Comparison of ENCODE assay signal across 9 mouse cellular contexts in the genomic region with DNA sequence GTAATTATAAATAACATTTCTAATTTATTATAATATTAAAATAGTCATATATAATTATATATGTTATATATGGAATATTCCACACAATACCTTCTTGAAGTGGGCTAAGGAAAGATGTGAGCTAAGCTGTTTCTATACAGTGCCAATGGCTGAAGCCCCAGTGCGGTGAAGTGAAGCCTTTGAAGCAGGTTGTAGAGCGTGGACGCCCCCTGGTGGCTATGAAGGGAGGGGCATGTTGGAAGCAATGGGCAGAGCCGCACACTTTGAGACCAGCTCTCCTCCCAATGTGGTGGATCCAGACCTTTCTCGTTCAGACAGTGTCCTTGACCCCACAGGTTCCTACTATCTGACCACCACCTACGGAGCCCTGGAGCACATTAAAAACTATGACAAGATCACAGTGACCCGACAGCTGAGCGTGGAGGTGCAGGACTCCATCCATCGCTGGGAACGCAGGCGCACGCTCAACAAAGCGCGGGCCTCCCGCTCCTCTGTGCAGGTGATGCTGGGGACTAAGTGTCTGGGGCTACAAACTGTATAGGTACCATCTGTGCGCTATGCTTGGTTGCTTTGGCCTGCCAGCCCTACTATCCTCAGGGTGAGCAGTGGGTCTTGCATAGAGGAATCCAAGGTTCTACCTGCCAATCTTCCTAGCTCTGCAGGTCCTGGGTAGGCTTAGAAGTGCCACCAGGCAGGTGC. TPM values are rescaled to one million over a fixed set of nuclear protein-coding genes. Genes with fewer than 3 reads are reported as not detected.
DNase-seq lines count a peak whose midpoint lies in the region; ATAC-seq and TF ChIP-seq lines count a peak whose summit lies in the region.
"Had no signal": no experiment of that assay in that cellular context is flagged by ENCODE, and none has a peak within 500 bp of the region (broad histone marks: within the 10 kb centered on the region; RNA-seq: fewer than 3 reads in every experiment).

No protein-coding gene starts in this region.

- no peaks in the 10 kb centered on the region for H3K27me3 ChIP-seq in CH12.LX (replicated peaks)
- no peaks in the 10 kb centered on the region for H3K27me3 ChIP-seq in forebrain, embryonic 11.5 days (ENCODE audit: control insufficient read depth, insufficient read depth, low read length)
- H3K27me3 ChIP-seq in liver, embryonic 16.5 days (ENCODE audit: control insufficient read depth, insufficient read depth, low read depth, low read length): no peaks in the 10 kb centered on the region
- no peaks in the 10 kb centered on the region for H3K27me3 ChIP-seq in neural tube, embryonic 14.5 days (ENCODE audit: control insufficient read depth, insufficient read depth, low read length)

- no peak overlapping the region for H3K27ac ChIP-seq in CH12.LX (ENCODE audit: insufficient read depth, low read depth)
- H3K27ac ChIP-seq in forebrain, embryonic 11.5 days (ENCODE audit: low read depth, low read length): no peak overlapping the region
- H3K27ac ChIP-seq in liver, embryonic 16.5 days (ENCODE audit: low read length): no peak overlapping the region
- no peak overlapping the region for H3K27ac ChIP-seq in neural tube, embryonic 14.5 days (ENCODE audit: low read depth, low read length)

- in situ Hi-C loops in CH12.LX (cut with MboI; ENCODE audit: low pct_ligation_motif_present, low pct_unique_long_range_greater_than_20kb, low sequenced_read_pairs): loop anchor here (10.0 kb wide), 2 partner anchors 53 to 403 kb away; no protein-coding TSS in a partner anchor

- no peak overlapping the region for H3K9ac ChIP-seq in CH12.LX (ENCODE audit: insufficient read depth, low read depth)
- no peak overlapping the region for H3K9ac ChIP-seq in forebrain, embryonic 11.5 days (ENCODE audit: low read length)
- H3K9ac ChIP-seq in liver, embryonic 16.5 days (ENCODE audit: low read depth, low read length): no peak overlapping the region
- H3K9ac ChIP-seq in neural tube, embryonic 14.5 days (replicated peaks; ENCODE audit: low read depth, low read length): no peak overlapping the region

- H3K4me1 ChIP-seq in CH12.LX (ENCODE audit: control insufficient read depth in 1 of 2, insufficient read depth in 2 of 2): peaks cover 16 to 21% of the 10 kb centered on the region in 2 experiments
- H3K4me1 ChIP-seq in forebrain, embryonic 11.5 days (replicated peaks; ENCODE audit: control insufficient read depth, insufficient read depth, low read length): no peaks in the 10 kb centered on the region
- H3K4me1 ChIP-seq in liver, embryonic 16.5 days (ENCODE audit: control insufficient read depth, low read depth, low read length): no peaks in the 10 kb centered on the region
- H3K4me1 ChIP-seq in neural tube, embryonic 14.5 days (ENCODE audit: control insufficient read depth, insufficient read depth, low read length): no peaks in the 10 kb centered on the region

- no peaks in the 10 kb centered on the region for H3K79me2 ChIP-seq in CH12.LX (replicated peaks; ENCODE audit: control insufficient read depth, extremely low read depth, insufficient read depth, poor library complexity, severe bottlenecking)

- 0 out of 2 replicates have a peak, but pooled peaks have one; percentile 31 for TF ChIP-seq POLR2A in CH12.LX (IDR thresholded peaks at IDR 0.05; ENCODE audit: low read depth, low read length)

- DNase-seq in CH12.LX (ENCODE audit: extremely low read depth): peak; percentile 84
- peak; percentile 77 for DNase-seq in c-Kit-positive CD71-negative TER-119-negative erythroid progenitor cells, embryonic 14.5 days (ENCODE audit: low read depth)
- peak; percentile 91 for DNase-seq in forebrain, embryonic 11.5 days (ENCODE audit: low spot score)
- peak; percentile 84 to 90 for DNase-seq in heart, postnatal 14 days
- peak; percentile 89 to 90 for DNase-seq in kidney, postnatal 4 days
- DNase-seq in telencephalon, adult 2 months (ENCODE audit: low read depth, low spot score): peak; percentile 49

- H3K36me3 ChIP-seq in CH12.LX (replicated peaks in 1 of 2; ENCODE audit: control insufficient read depth in 1 of 2, insufficient read depth in 1 of 2, low read length in 1 of 2): peaks cover 55 to 80% of the 10 kb centered on the region in 2 experiments
- no peaks in the 10 kb centered on the region for H3K36me3 ChIP-seq in forebrain, embryonic 11.5 days (ENCODE audit: control insufficient read depth, insufficient read depth, low read length)
- H3K36me3 ChIP-seq in liver, embryonic 16.5 days (ENCODE audit: control insufficient read depth, insufficient read depth): peaks cover 13% of the 10 kb centered on the region
- no peaks in the 10 kb centered on the region for H3K36me3 ChIP-seq in neural tube, embryonic 14.5 days (ENCODE audit: control insufficient read depth, insufficient read depth, low read length)

- no peak; the same call in none of the 2 replicates for TF ChIP-seq RAD21 in CH12.LX (IDR thresholded peaks at IDR 0.05; ENCODE audit: low read depth, low read length)

- TF ChIP-seq CTCF in CH12.LX (conservative IDR thresholded peaks at IDR 0.05 in 1 of 2, IDR thresholded peaks at IDR 0.05 in 1 of 2; ENCODE audit: low read depth in 2 of 2, low read length in 2 of 2): peak; percentile 89 to 96; a peak in 3 of 4 replicates

- intact Hi-C loops in heart, postnatal 14 days (cut with DNase I): loop anchor here (2.0 to 5.0 kb wide), 3 partner anchors 205 to 403 kb away; no protein-coding TSS in a partner anchor

- TF ChIP-seq EP300 in CH12.LX (IDR thresholded peaks at IDR 0.05; ENCODE audit: low read length): no peak

- H3K4me3 ChIP-seq in CH12.LX (replicated peaks in 1 of 3; ENCODE audit: low read depth in 2 of 3, low read length in 2 of 3, poor library complexity in 1 of 3): no peak overlapping the region
- H3K4me3 ChIP-seq in forebrain, embryonic 11.5 days (ENCODE audit: low read depth, low read length): no peak overlapping the region
- H3K4me3 ChIP-seq in liver, embryonic 16.5 days (ENCODE audit: low read depth, low read length): no peak overlapping the region
- no peak overlapping the region for H3K4me3 ChIP-seq in neural tube, embryonic 14.5 days (ENCODE audit: low read depth, low read length)
- H3K4me3 ChIP-seq: erythroblast, embryonic 14.5 days had no signal

- peak; percentile 75 for ATAC-seq in forebrain, embryonic 11.5 days (replicated peaks; ENCODE audit: low FRiP score)
- 0 out of 2 replicates have a peak, but pooled peaks have one; percentile 30 for ATAC-seq in liver, embryonic 16.5 days (ENCODE audit: low read depth)
- ATAC-seq in neural tube, embryonic 14.5 days (ENCODE audit: low read depth): peak; percentile 89

- H3K9me3 ChIP-seq in CH12.LX (replicated peaks; ENCODE audit: low read length): peaks cover 4% of the 10 kb centered on the region
- no peaks in the 10 kb centered on the region for H3K9me3 ChIP-seq in forebrain, embryonic 11.5 days (ENCODE audit: control insufficient read depth, low read length)
- no peaks in the 10 kb centered on the region for H3K9me3 ChIP-seq in liver, embryonic 16.5 days (replicated peaks; ENCODE audit: control insufficient read depth, low read length)
- H3K9me3 ChIP-seq in neural tube, embryonic 14.5 days (ENCODE audit: control insufficient read depth, low read length): no peaks in the 10 kb centered on the region

- H3K4me2 ChIP-seq in CH12.LX (ENCODE audit: insufficient read depth, low read depth, poor library complexity, severe bottlenecking): no peak overlapping the region
- H3K4me2 ChIP-seq in forebrain, embryonic 11.5 days (ENCODE audit: low read depth, low read length, severe bottlenecking): no peak overlapping the region
- no peak overlapping the region for H3K4me2 ChIP-seq in liver, embryonic 16.5 days (ENCODE audit: low read depth, low read length)
- no peak overlapping the region for H3K4me2 ChIP-seq in neural tube, embryonic 14.5 days (ENCODE audit: low read depth, low read length)

- dilution Hi-C loops in CH12.LX (cut with MboI; ENCODE audit: extremely low pct_ligation_motif_present, extremely low pct_unique_long_range_greater_than_20kb, low sequenced_read_pairs): no loop called here

- 48% methylated on average over 16 of the region's 16 CpGs for WGBS in forebrain, embryonic 11.5 days
- WGBS in liver, embryonic 16.5 days (ENCODE audit: insufficient replicate concordance): 62% methylated on average over 16 of the region's 16 CpGs
- 50% methylated on average over 16 of the region's 16 CpGs for WGBS in neural tube, embryonic 14.5 days

TF ChIP-seq in CH12.LX, 34 proteins besides CTCF, POLR2A, EP300 and RAD21:
- TF ChIP-seq SMC3 (IDR thresholded peaks at IDR 0.05; ENCODE audit: low read depth, low read length) (peak; percentile 96), RCOR1 (conservative IDR thresholded peaks at IDR 0.05; ENCODE audit: low read depth, low read length) (no peak), ZC3H11A (IDR thresholded peaks at IDR 0.05; ENCODE audit: low read depth, low read length) (peak; percentile 81)

RNA-seq across cellular contexts. Expression of a gene that starts 52.2 kb away (rescaled TPM):
- total RNA-seq in CH12.LX (2012; rRNA removed) (34.6 and 38.5 TPM in 2 replicates), CH12.LX (2014; rRNA removed) (39.1 and 42.6 TPM in 2 replicates)
- polyA plus RNA-seq in CH12.LX (2012; ENCODE audit: insufficient read length, low read depth): 41.0 and 49.9 TPM in 2 replicates
- polyA plus RNA-seq in forebrain, embryonic 11.5 days (2014; fragmentation: Nextera tagmentation; extraction: Ambion mirVana): 49.0 and 49.4 TPM in 2 replicates
- 10 to 100 TPM; 78.1 to 82.0 TPM for total RNA-seq in heart, postnatal 14 days (2021)
- polyA plus RNA-seq in liver, embryonic 16.5 days (2015; fragmentation: Nextera tagmentation; extraction: Ambion mirVana): 85.1 and 85.2 TPM in 2 replicates
- polyA plus RNA-seq in neural tube, embryonic 14.5 days (2014; fragmentation: Nextera tagmentation; extraction: Ambion mirVana): 104 and 111 TPM in 2 replicates

Comparison
In these comparisons a context has a peak if more than half of its experiments do, and no peak if none do; other contexts are left out.
1. ATAC-seq: peak in every context shown above with its lines; median percentile 89 in neural tube, embryonic 14.5 days; 75 in forebrain, embryonic 11.5 days; 30 in liver, embryonic 16.5 days.